Mouse (Mus musculus): ENCODE data around the gene Shroom3. TPM values are rescaled to one million over a fixed set of nuclear protein-coding genes. Genes with fewer than 3 reads are reported as not detected.
A peak's percentile ranks its signal among the peaks of the same experiment; 100 is the strongest.
"Not testable (repeated sequence)": the region's sequence is repeated elsewhere in the genome, so short reads cannot be mapped to it uniquely, and the experiment has no call there.

Shroom3 gene
- polyA plus RNA-seq, 1 experiment from 2014 or later = 2.5 TPM

DNA sequence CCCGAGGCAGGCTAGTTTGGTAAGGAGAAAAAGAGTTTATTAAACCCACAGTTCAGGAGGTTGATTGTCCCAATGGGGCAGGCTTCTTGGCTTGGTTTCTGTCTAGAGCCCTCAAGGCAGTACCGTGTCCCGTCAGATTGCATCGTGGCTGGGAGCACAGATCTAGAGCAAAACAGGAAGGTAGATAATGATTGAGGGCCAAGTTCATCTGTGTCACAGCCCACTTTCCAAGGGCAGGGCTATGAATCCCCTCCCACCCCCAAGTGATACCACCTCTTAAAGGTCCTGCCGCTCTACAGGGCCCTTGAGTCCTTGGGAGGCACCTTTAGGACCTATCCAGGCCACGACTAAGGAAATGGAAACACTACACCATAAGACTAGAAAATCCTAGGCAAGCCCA, 234.5 kb downstream of the Shroom3 start:
- Histone ChIP-seq H3K27me3 (no peaks in the 10 kb centered on the region), H3K4me1 (replicated peaks) (peaks cover 38% of the 10 kb centered on the region), H3K4me3 (replicated peaks) (no peak overlapping the region), H3K9me3 (no peaks in the 10 kb centered on the region), H3K27ac (no peak overlapping the region), H3K4me2 (replicated peaks) (no peak overlapping the region), H3K36me3 (peaks cover 3% of the 10 kb centered on the region), H3K9ac (replicated peaks) (no peak overlapping the region)
- no peak for ATAC-seq
- 75% methylated on average over 6 of the region's 6 CpGs for WGBS

DNA sequence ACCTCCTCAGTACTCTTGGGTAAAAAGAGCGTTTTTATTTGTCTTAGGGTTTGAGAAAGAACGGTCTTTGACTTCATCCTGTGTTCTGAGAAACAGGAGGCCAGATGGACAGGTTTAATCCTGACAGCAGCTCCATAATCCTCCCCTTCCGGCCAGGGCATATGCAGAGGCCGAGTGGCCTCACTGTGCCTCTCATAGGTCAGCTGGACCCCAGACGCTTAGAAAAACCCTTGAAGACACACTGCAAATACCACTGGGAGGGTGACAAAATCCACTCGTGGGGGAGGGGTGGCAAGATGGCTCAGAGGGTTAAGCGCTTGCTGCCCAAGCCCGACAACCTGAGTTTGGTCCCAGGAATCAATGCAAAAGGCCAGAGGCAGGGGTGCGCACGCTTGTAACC, 234.9 kb downstream of the Shroom3 start:
- peak; percentile 12; the same call in 1 of the 2 replicates for ATAC-seq
- peaks cover 38% of the 10 kb centered on the region for H3K4me1 ChIP-seq (replicated peaks)
- no peaks in the 10 kb centered on the region for H3K27me3 ChIP-seq
- no peaks in the 10 kb centered on the region for H3K9me3 ChIP-seq
- H3K4me3 ChIP-seq (replicated peaks) = no peak overlapping the region
- no peak overlapping the region for H3K9ac ChIP-seq (replicated peaks)
- 20% methylated on average over 10 of the region's 10 CpGs for WGBS
- peaks cover 3% of the 10 kb centered on the region for H3K36me3 ChIP-seq
- no peak overlapping the region for H3K4me2 ChIP-seq (replicated peaks)
- peak overlapping the region; percentile 40; the same call in 1 of the 2 replicates for H3K27ac ChIP-seq

DNA sequence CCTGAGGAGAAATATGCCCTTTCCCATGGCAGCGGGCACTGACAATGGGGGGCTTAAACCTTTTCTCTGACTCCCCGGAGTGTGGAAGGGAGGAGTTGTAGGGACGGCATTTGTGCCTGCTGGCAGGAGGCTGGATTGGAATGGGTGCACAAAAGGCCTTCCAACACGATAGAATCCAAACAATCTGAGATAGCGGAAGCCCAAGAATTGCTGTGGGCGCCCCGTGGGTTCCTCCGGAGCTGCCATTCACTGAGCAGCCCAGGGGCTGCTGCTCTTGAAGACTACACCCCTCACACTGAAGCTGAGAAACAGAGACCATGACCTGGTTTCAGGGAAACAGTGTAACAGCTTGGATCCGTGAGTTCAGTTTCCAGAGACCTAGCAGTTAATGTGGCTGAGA, 235.6 kb downstream of the Shroom3 start:
- peak overlapping the region; percentile 50; the same call in 1 of the 2 replicates for H3K9ac ChIP-seq (replicated peaks)
- peaks cover 3% of the 10 kb centered on the region for H3K36me3 ChIP-seq
- ATAC-seq = peak; percentile 28
- peak overlapping the region; percentile 40 for H3K27ac ChIP-seq
- peaks cover 38% of the 10 kb centered on the region for H3K4me1 ChIP-seq (replicated peaks)
- H3K27me3 ChIP-seq = no peaks in the 10 kb centered on the region
- WGBS = 10% methylated on average over 9 of the region's 9 CpGs
- H3K4me3 ChIP-seq (replicated peaks) = no peak overlapping the region
- H3K9me3 ChIP-seq = no peaks in the 10 kb centered on the region
- no peak overlapping the region; the same call in 1 of the 2 replicates for H3K4me2 ChIP-seq (replicated peaks)

DNA sequence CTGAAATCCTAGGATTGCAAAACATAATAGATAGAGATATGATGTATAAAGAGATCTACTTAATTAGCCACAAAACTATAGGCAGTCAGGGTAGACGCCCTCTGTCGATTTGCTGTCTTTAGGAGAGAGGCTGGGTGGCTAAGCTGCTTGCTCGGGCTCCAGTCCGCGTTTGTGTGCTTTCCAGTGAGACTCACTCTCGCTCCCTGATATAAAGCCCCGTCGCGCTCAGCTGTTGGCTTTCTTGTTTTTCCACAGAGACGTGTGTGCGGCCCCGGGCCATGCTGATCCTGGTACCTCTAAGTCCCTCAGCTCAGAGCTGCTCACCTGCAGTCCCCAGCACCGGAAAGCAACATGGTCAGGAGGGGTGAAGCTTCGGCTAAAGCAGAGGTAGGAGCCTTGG, 236.2 kb downstream of the Shroom3 start:
- Histone ChIP-seq H3K27me3 (no peaks in the 10 kb centered on the region), H3K4me1 (replicated peaks) (peaks cover 38% of the 10 kb centered on the region), H3K9ac (replicated peaks) (no peak overlapping the region), H3K36me3 (peaks cover 3% of the 10 kb centered on the region), H3K27ac (peak overlapping the region; percentile 30; the same call in 1 of the 2 replicates), H3K4me2 (replicated peaks) (no peak overlapping the region), H3K9me3 (no peaks in the 10 kb centered on the region), H3K4me3 (replicated peaks) (no peak overlapping the region)
- 33% methylated on average over 14 of the region's 14 CpGs for WGBS
- peak; percentile 31 for ATAC-seq

DNA sequence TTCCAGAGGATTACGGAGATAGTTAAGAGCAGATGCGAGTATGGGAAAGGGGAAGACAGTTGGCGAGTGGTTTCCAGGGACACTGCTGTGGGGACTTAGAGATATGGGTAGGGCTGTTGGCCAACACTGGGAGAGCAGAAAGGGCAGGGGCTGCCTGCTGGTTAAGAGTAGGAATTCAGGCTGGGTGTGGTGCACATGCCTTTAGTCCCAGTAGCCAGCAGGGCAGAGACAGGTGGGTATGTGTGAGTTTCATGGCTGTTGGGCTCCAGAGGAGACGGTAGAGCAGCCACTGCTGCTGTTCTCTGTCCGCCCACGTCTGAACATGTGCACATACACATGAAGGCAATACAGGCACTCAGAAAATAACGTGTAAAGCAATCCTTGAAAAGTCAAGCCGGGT, 237.7 kb downstream of the Shroom3 start:
- ATAC-seq = no peak
- 95% methylated on average over 8 of the region's 8 CpGs for WGBS

DNA sequence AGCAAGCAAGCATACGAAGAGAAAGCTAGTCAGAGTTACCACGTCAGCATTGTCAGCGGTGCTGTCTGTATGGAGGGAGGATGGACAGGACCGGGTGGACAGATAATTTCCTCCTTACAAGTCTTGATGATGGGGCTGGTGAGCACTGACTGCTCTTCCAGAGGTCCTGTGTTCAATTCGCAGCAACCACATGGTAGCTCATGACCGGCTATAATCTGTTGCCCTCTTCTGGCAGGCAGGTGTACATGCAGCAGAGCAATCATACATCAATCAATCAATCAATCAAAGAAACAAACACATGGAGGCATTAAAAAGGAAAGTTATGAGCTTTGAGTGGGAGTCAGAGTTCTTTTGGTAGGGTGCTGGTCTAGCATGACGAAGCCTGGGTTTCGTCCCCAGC, 238.5 kb downstream of the Shroom3 start:
- no peaks in the 10 kb centered on the region for H3K27me3 ChIP-seq
- 84% methylated on average over 8 of the region's 8 CpGs for WGBS
- H3K4me3 ChIP-seq (replicated peaks) = no peak overlapping the region
- ATAC-seq = no peak
- peaks cover 3% of the 10 kb centered on the region for H3K36me3 ChIP-seq
- H3K4me1 ChIP-seq (replicated peaks) = peaks cover 27% of the 10 kb centered on the region
- H3K27ac ChIP-seq = no peak overlapping the region
- no peak overlapping the region for H3K4me2 ChIP-seq (replicated peaks)
- H3K9ac ChIP-seq (replicated peaks) = no peak overlapping the region
- no peaks in the 10 kb centered on the region for H3K9me3 ChIP-seq

More for the DNA sequence above, 237.7 kb downstream of the Shroom3 start:
- no peaks in the 10 kb centered on the region for H3K27me3 ChIP-seq
- no peak overlapping the region for H3K4me3 ChIP-seq (replicated peaks)
- no peak overlapping the region for H3K27ac ChIP-seq
- H3K36me3 ChIP-seq = peaks cover 3% of the 10 kb centered on the region
- H3K4me1 ChIP-seq (replicated peaks) = peaks cover 31% of the 10 kb centered on the region
- no peaks in the 10 kb centered on the region for H3K9me3 ChIP-seq
- H3K9ac ChIP-seq (replicated peaks) = no peak overlapping the region
- no peak overlapping the region for H3K4me2 ChIP-seq (replicated peaks)

DNA sequence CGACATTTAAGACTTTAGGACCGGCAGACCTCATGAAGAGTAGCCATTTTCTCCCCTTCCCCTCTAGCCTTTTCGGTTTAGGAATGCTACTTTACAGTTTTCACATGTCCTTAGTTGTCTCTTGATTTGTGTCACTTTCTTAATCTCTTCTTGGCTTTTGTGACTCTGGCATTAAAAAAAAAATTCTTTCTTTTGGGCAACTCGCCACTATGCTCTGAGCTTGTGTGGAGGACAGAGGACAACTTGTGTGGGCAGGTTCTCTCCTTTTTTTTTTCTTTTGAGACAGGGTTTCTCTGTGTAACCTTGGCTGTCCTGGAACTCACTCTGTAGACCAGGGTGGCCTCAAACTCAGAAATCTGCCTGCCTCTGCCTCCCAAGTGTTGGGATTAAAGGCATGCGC, 239.7 kb downstream of the Shroom3 start:
- H3K9ac ChIP-seq (replicated peaks); H3K27me3 ChIP-seq; H3K4me3 ChIP-seq (replicated peaks); H3K36me3 ChIP-seq; ATAC-seq; H3K4me2 ChIP-seq (replicated peaks); H3K27ac ChIP-seq; H3K9me3 ChIP-seq: not testable (repeated sequence)
- H3K4me1 ChIP-seq (replicated peaks) = peaks cover 25% of the 10 kb centered on the region
- WGBS = 90% methylated on average over 5 of the region's 5 CpGs

DNA sequence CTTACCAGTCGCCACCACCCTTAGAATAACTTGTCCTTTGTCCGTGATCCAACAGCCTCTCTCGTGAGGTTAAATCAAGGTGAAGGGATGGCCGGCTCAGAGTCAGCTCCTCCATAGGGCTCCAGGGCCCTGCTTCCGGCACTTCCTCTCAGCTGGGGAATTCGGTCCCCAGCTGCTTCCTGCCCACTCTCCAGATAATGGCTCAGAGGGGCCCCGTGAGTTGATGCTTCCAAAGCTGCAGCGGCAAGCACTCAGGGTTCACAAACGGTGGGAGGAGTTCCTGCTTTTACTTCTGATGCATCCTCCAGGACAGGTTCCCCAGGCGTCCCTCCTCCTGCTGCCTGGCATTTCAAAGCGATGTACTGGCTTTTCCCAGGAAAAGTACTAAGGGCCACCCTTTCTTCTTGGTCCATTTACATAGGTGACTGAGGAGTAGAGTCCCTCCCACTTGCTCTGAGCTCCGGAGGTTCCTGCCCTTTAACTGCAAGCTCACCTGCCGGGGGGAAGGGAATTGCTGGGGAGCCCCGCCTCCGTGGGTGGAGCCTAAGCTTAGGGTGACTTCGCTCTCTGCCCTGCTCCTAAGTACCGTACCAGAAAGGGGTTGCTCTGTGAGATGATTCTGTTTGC, 241.7 kb downstream of the Shroom3 start:
- peaks cover 8% of the 10 kb centered on the region for H3K4me1 ChIP-seq (replicated peaks)
- H3K4me3 ChIP-seq (replicated peaks) = peak overlapping the region; percentile 20
- ATAC-seq = peak; percentile 46; the same call in 1 of the 2 replicates
- H3K4me2 ChIP-seq (replicated peaks) = peak overlapping the region; percentile 39
- H3K36me3 ChIP-seq = peaks cover 3% of the 10 kb centered on the region
- 0 out of 2 replicates have a peak overlapping the region, but pooled peaks have one; percentile 28 for H3K9ac ChIP-seq (replicated peaks)
- 8% methylated on average over 17 of the region's 17 CpGs for WGBS
- no peaks in the 10 kb centered on the region for H3K27me3 ChIP-seq
- H3K27ac ChIP-seq = no peak overlapping the region
- H3K9me3 ChIP-seq = no peaks in the 10 kb centered on the region

DNA sequence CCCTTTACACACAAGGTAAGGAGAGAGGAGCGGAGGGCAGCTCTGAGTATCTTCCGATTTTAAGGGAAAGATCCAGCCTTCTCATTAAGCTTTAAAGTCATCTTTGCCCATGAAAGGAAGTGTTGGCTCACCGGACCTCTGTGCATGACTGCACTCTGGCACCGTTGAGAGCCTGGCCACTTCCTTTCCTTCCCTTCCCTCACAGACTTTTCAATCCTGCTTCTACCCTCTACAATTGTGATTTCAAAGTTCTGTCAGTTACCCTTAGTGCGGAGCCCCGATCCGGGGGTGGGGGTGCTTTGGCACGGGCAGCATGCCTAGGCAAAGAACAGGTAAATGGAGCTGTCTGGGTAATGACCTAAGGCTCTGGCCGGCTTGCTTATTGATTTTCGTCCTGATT, 244.4 kb downstream of the Shroom3 start:
- no peak overlapping the region for H3K4me2 ChIP-seq (replicated peaks)
- peaks cover 18% of the 10 kb centered on the region for H3K4me1 ChIP-seq (replicated peaks)
- H3K9ac ChIP-seq (replicated peaks) = no peak overlapping the region
- no peaks in the 10 kb centered on the region for H3K27me3 ChIP-seq
- WGBS = 82% methylated on average over 10 of the region's 10 CpGs
- H3K27ac ChIP-seq = no peak overlapping the region
- ATAC-seq = no peak
- H3K4me3 ChIP-seq (replicated peaks) = no peak overlapping the region
- no peaks in the 10 kb centered on the region for H3K36me3 ChIP-seq
- no peaks in the 10 kb centered on the region for H3K9me3 ChIP-seq

DNA sequence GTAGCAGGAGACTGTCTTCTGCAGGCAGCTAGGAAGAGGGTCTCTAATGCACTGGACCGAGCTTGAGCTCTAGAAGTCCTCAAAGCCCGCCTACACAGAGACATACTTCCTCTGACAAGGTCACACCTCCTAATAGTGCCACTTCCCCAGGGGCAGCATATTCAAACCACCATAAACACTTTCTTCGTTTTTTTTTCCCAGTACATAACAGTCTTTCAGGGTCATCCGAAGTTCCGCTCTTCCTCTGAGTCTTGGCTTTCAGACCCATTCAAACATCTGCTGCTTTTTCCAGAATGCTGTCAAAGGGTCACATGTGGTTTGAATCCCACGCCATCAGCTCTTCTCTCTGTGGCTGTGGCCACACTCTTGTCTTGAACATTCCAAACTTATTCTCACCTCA, 247.3 kb downstream of the Shroom3 start:
- Histone ChIP-seq H3K4me2 (replicated peaks) (no peak overlapping the region), H3K4me3 (replicated peaks) (no peak overlapping the region), H3K4me1 (replicated peaks) (peaks cover 20% of the 10 kb centered on the region), H3K9me3 (no peaks in the 10 kb centered on the region), H3K36me3 (no peaks in the 10 kb centered on the region), H3K9ac (replicated peaks) (no peak overlapping the region), H3K27me3 (no peaks in the 10 kb centered on the region), H3K27ac (no peak overlapping the region)
- ATAC-seq = no peak
- WGBS = 91% methylated on average over 6 of the region's 6 CpGs

DNA sequence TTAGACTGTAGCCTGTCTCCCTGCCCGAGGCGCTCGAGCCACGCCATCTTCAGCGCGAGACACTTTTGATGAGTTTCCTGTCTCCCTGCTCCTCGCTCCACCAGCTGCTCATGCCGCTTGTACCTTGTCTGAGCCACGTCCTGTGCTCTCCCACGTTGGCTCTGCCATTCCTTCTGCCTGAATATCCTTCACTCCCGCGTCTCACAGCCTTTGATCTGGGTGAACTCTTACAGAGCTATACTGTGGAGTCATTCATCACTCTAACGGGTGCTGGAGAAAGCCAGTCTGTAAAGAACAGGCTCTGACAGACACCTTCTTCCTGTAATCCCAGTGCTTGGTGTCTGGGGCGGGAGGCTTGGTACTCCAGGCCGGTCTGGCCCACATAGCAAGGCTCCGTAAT, 248.1 kb downstream of the Shroom3 start:
- Histone ChIP-seq H3K4me2 (replicated peaks) (no peak overlapping the region), H3K4me1 (replicated peaks) (peaks cover 20% of the 10 kb centered on the region), H3K9me3 (no peaks in the 10 kb centered on the region), H3K4me3 (replicated peaks) (no peak overlapping the region), H3K9ac (replicated peaks) (no peak overlapping the region), H3K36me3 (no peaks in the 10 kb centered on the region), H3K27me3 (no peaks in the 10 kb centered on the region), H3K27ac (no peak overlapping the region)
- WGBS = 76% methylated on average over 16 of the region's 16 CpGs
- ATAC-seq = no peak

DNA sequence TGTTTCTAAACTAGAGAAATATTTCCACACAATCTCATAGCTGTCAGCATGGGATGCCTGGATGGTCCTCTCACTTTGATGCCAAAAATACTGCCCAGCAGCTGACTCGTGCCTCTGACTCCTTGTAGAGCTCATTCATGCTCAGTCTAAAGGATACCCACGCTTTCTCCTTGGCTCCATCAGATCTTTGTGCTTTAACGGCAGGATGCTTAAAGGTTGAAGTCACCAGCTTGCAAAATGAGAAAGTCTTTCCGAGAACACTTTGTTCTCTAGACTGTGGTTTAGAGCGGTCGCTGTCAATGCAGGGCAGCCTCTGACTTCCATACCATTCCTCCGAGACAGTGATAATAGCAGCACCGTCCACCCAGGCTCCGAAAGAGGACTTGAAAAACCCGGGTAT, 249.8 kb downstream of the Shroom3 start:
- no peaks in the 10 kb centered on the region for H3K9me3 ChIP-seq

More for the DNA sequence above, 249.8 kb downstream of the Shroom3 start:
- WGBS = 80% methylated on average over 10 of the region's 10 CpGs
- H3K27me3 ChIP-seq = no peaks in the 10 kb centered on the region
- H3K27ac ChIP-seq = no peak overlapping the region
- H3K4me1 ChIP-seq (replicated peaks) = peaks cover 20% of the 10 kb centered on the region
- no peak overlapping the region for H3K9ac ChIP-seq (replicated peaks)
- H3K4me3 ChIP-seq (replicated peaks) = no peak overlapping the region
- H3K4me2 ChIP-seq (replicated peaks) = no peak overlapping the region
- H3K36me3 ChIP-seq = no peaks in the 10 kb centered on the region
- no peak for ATAC-seq

Data from midbrain, embryonic 13.5 days (tissue).